Mouse (Mus musculus) intestine, postnatal 0 days (tissue): ENCODE measurements around the gene Nutf2-ps1. TPM values are rescaled to one million over a fixed set of nuclear protein-coding genes. Genes with fewer than 3 reads are reported as not detected.
A peak's percentile ranks its signal among the peaks of the same experiment; 100 is the strongest.

Source experiments
- ATAC-seq: fragments of 200-750 bp; cut with Nextera tagmentation; 2 replicates; pipeline ENCODE4 v1.8.0; 2017; ENCODE audit warnings: mild to moderate bottlenecking, moderate TSS enrichment, moderate library complexity
- H3K27ac ChIP-seq: fragments of 300-500 bp; sonication (generic); 2 replicates; pipeline ENCODE4 v1.5.1; 2014; ENCODE audit warnings: mild to moderate bottlenecking, low read depth, low read length, moderate library complexity
- H3K27me3 ChIP-seq: fragments of 300-500 bp; sonication (generic); replicated peaks from 2 replicates; pipeline ENCODE4 v1.6.1; 2014; ENCODE audit warnings: low read length, mixed read lengths; ENCODE audit not compliant: control insufficient read depth, insufficient read depth
- H3K36me3 ChIP-seq: fragments of 300-500 bp; sonication (generic); 2 replicates; pipeline ENCODE4 v1.6.1; 2014; ENCODE audit warnings: mild to moderate bottlenecking, moderate library complexity; ENCODE audit not compliant: control insufficient read depth, insufficient read depth
- H3K4me1 ChIP-seq: fragments of 300-500 bp; sonication (generic); replicated peaks from 2 replicates; pipeline ENCODE4 v1.6.1; 2014; ENCODE audit warnings: antibody characterized with exemption, low read length, mixed read lengths; ENCODE audit not compliant: control insufficient read depth, insufficient read depth
- H3K4me2 ChIP-seq: fragments of 300-500 bp; sonication (generic); replicated peaks from 2 replicates; pipeline ENCODE4 v1.6.1; 2014; ENCODE audit warnings: low read depth, mild to moderate bottlenecking, moderate library complexity
- H3K4me3 ChIP-seq: fragments of 300-500 bp; sonication (generic); 2 replicates; pipeline ENCODE4 v1.5.1; 2014; ENCODE audit warnings: low read depth, low read length
- H3K9ac ChIP-seq: fragments of 300-500 bp; sonication (generic); 2 replicates; pipeline ENCODE4 v1.6.1; 2014; ENCODE audit warnings: mild to moderate bottlenecking, low read depth, low read length
- H3K9me3 ChIP-seq: fragments of 300-500 bp; sonication (generic); 2 replicates; pipeline ENCODE4 v1.6.1; 2016; ENCODE audit warnings: mixed run types; ENCODE audit not compliant: control insufficient read depth
- CTCF ChIP-seq: sonication (generic); IDR thresholded peaks from 2 replicates; pipeline ENCODE4 v1.5.1; 2016; ENCODE audit warnings: low read depth, mild to moderate bottlenecking, control low read depth, antibody characterized with exemption, moderate library complexity
- WGBS: fragments of 180-500 bp; shearing (Covaris S2); extraction: QIAGEN DNeasy Blood & Tissue Kit; methylation state at CpG from one replicate; pipeline ENCODE4 v1.1.7; 2014; 5-methylcytosine and 5-hydroxymethylcytosine counted together
- polyA plus RNA-seq: library from polyadenylated mRNA; unstranded; fragments of >200 nt; fragmentation: Nextera tagmentation; extraction: Ambion mirVana; gene quantifications from 2 replicates; pipeline ENCODE4 v1.2.1, GENCODE M21; 2015

Gene Nutf2-ps1
- polyA plus RNA-seq, 1 experiment from 2014 or later = 125 TPM

- no peaks in the 10 kb centered on the region for H3K36me3 ChIP-seq
- H3K4me1 ChIP-seq = no peaks in the 10 kb centered on the region
- no peak overlapping the region for H3K27ac ChIP-seq
- 41% methylated on average over 12 of the region's 12 CpGs for WGBS
- no peaks in the 10 kb centered on the region for H3K27me3 ChIP-seq
- H3K9ac ChIP-seq = no peak overlapping the region
- H3K9me3 ChIP-seq = no peaks in the 10 kb centered on the region
- no peak for TF ChIP-seq CTCF
- H3K4me3 ChIP-seq = no peak overlapping the region
- no peak for ATAC-seq
- H3K4me2 ChIP-seq = no peak overlapping the region
Observed at GRCm38 (mm10) chr19:53572607-53573006, 16.3 kb downstream of the Nutf2-ps1 start.

- Histone ChIP-seq H3K27me3 (no peaks in the 10 kb centered on the region), H3K4me2 (no peak overlapping the region), H3K9me3 (no peaks in the 10 kb centered on the region), H3K36me3 (no peaks in the 10 kb centered on the region), H3K4me1 (no peaks in the 10 kb centered on the region), H3K9ac (no peak overlapping the region), H3K27ac (no peak overlapping the region), H3K4me3 (no peak overlapping the region)
- ATAC-seq = no peak
- TF ChIP-seq CTCF = no peak
- WGBS = 67% methylated on average over 18 of the region's 18 CpGs
Observed at GRCm38 (mm10) chr19:53571501-53572428, 17.1 kb downstream of the Nutf2-ps1 start.

DNA sequence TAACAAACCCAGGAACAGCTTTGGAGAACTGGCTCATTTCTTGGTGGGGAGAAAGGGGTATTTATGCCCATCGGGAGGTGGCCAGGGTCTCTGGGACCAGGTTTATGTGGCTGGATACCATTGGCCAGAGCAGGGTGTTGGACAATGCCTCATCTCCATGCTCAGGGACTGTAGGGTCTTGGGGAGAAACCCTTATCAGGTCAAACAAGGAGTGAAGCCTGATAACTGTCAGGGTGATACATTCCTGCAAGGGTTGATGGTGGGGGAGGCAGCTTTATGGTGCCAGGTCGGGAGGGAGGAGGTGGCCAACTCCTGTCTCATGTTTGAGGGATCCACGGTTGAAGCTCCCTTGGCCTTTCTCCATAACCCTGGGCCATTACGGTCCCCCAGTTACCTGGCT lies 17.8 kb downstream of the Nutf2-ps1 start:
- no peak overlapping the region for H3K27ac ChIP-seq
- H3K4me3 ChIP-seq = no peak overlapping the region
- ATAC-seq = no peak
- no peaks in the 10 kb centered on the region for H3K27me3 ChIP-seq
- 53% methylated on average over 4 of the region's 4 CpGs for WGBS
- no peaks in the 10 kb centered on the region for H3K9me3 ChIP-seq
- no peak overlapping the region for H3K9ac ChIP-seq
- no peaks in the 10 kb centered on the region for H3K36me3 ChIP-seq
- TF ChIP-seq CTCF = no peak
- H3K4me2 ChIP-seq = no peak overlapping the region
- no peaks in the 10 kb centered on the region for H3K4me1 ChIP-seq

DNA sequence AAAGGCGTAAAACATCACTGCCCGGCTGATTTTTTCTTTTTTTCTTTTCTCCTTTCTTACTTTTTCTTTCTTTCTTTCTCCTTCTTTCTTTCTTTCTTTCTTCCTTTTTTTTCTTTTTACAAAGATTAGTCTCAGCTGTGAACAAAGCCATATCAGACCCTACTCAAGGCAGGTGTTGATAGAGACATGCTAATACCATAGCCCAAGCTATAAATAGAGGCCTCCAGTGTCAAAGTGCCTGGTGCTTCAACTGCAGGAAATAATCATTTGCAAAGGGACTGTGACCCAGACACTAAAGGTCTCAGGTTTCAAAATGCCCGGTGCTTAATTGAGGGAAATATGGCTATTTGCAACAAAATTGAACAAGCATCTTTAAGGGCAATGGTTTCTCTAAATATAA lies 20.3 kb downstream of the Nutf2-ps1 start:
- Histone ChIP-seq H3K36me3 (no peaks in the 10 kb centered on the region), H3K4me3 (no peak overlapping the region), H3K27ac (no peak overlapping the region), H3K9ac (no peak overlapping the region), H3K4me1 (no peaks in the 10 kb centered on the region), H3K9me3 (no peaks in the 10 kb centered on the region), H3K27me3 (no peaks in the 10 kb centered on the region), H3K4me2 (no peak overlapping the region)
- 69% methylated on average over 3 of the region's 3 CpGs for WGBS
- no peak for TF ChIP-seq CTCF
- ATAC-seq = peak; percentile 67; the same call in 1 of the 2 replicates

- no peak for ATAC-seq
- Histone ChIP-seq H3K27ac (no peak overlapping the region), H3K9ac (no peak overlapping the region), H3K36me3 (no peaks in the 10 kb centered on the region), H3K9me3 (no peaks in the 10 kb centered on the region), H3K4me2 (no peak overlapping the region), H3K27me3 (no peaks in the 10 kb centered on the region), H3K4me1 (no peaks in the 10 kb centered on the region), H3K4me3 (no peak overlapping the region)
- WGBS = 58% methylated on average over 11 of the region's 11 CpGs
- TF ChIP-seq CTCF = no peak
Observed at GRCm38 (mm10) chr19:53567864-53568263, 21.0 kb downstream of the Nutf2-ps1 start.

DNA sequence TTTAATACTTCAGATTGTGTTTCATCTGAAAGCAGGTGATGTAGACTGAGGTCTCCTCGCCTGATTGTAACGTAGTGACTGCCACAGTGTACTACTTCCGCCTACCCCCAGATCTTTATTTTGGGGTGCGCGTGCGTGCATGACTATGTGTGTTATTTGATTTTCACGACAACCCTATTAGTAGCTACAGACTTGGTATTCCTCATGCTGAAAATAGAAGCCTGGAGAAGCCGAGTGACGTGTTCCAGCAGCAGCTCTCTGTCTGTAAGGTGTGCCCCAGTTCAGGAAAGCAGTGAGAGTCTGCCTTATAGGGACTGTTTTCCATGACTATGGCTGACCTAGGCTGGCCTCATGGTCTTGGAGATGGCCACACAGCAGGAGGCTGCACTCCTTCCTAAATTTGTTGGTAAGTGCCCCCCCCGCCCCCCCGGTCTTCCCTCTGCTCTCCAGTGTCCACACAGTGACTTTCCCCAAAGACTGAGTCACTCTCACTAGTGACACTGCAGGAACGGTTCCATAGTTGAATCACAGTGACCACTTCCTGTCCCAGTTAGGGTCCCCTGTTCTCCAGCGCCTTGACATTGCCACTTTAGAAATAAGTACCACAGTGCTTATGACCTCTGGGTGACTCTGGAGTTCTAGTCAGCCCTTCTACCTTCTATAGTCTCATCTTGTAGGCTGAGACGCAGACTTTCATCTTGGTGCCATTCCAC lies 23.1 kb downstream of the Nutf2-ps1 start:
- no peak overlapping the region for H3K4me2 ChIP-seq

More for the DNA sequence above, 23.1 kb downstream of the Nutf2-ps1 start:
- no peak overlapping the region for H3K9ac ChIP-seq
- H3K27ac ChIP-seq = no peak overlapping the region
- ATAC-seq = no peak
- no peaks in the 10 kb centered on the region for H3K9me3 ChIP-seq
- no peaks in the 10 kb centered on the region for H3K4me1 ChIP-seq
- no peaks in the 10 kb centered on the region for H3K36me3 ChIP-seq
- H3K27me3 ChIP-seq = no peaks in the 10 kb centered on the region
- no peak for TF ChIP-seq CTCF
- no peak overlapping the region for H3K4me3 ChIP-seq
- 92% methylated on average over 14 of the region's 14 CpGs for WGBS
